In genomic region chr14:56017671-56018070, GRCm38 (mm10) we compare ENCODE assay signal across 22 mouse cellular contexts. TPM values are rescaled to one million over a fixed set of nuclear protein-coding genes. Genes with fewer than 3 reads are reported as not detected.
"Had no signal": no experiment of that assay in that cellular context is flagged by ENCODE, and none has a peak within 500 bp of the region (broad histone marks: within the 10 kb centered on the region; RNA-seq: fewer than 3 reads in every experiment).

Gene Mcpt1 (plus strand): TSS chr14:56017971.

RNA-seq across cellular contexts. Expression of gene Mcpt1, which starts in this region (rescaled TPM):
- polyA plus RNA-seq: heart, embryonic 10.5 days; heart, embryonic 11.5 days; heart, embryonic 12.5 days; heart, embryonic 13.5 days; heart, embryonic 14.5 days; heart, embryonic 15.5 days; heart, embryonic 16.5 days; heart, postnatal 0 days; hindbrain, embryonic 10.5 days; hindbrain, embryonic 11.5 days; hindbrain, embryonic 12.5 days; hindbrain, embryonic 13.5 days; hindbrain, embryonic 14.5 days; hindbrain, embryonic 15.5 days; hindbrain, embryonic 16.5 days; hindbrain, postnatal 0 days; inflammation-experienced regulatory T-cells, adult 6 months; kidney, adult 2 months; kidney, embryonic 14.5 days; kidney, embryonic 15.5 days; kidney, embryonic 16.5 days; kidney, postnatal 0 days had no signal
